ENCODE assay signal across 8 mouse cellular contexts in the genomic region with DNA sequence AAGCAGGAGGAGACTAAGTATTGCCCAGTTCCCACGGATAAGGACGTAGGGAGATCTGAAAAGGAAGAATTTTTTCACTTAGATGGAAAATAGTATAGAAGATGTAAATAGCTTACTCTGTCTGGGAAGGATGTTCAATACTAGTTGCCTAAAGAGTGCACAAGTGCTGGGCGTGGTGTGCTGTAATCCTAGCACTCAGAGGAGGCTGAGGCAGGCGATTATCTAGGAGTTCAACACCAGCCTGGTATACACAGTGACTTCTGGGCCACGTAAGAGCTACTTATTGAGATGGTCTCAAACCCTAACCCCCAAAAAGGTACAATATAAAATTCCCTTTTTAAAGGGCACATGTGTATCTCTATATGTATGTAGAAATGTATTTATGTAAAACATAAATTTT. TPM values are rescaled to one million over a fixed set of nuclear protein-coding genes. Genes with fewer than 3 reads are reported as not detected.
DNase-seq lines count a peak whose midpoint lies in the region; ATAC-seq lines count a peak whose summit lies in the region.
"Had no signal": no experiment of that assay in that cellular context is flagged by ENCODE, and none has a peak within 500 bp of the region (broad histone marks: within the 10 kb centered on the region; RNA-seq: fewer than 3 reads in every experiment).

No protein-coding gene starts in this region.

- H3K4me1 ChIP-seq in intestine, embryonic 14.5 days (replicated peaks; ENCODE audit: control insufficient read depth, insufficient read depth, low read length): peaks cover 11% of the 10 kb centered on the region
- H3K4me1 ChIP-seq in intestine, embryonic 15.5 days (replicated peaks): 0 out of 2 replicates have a peak, but pooled peaks cover 6% of the 10 kb centered on the region
- H3K4me1 ChIP-seq in midbrain, embryonic 13.5 days (replicated peaks): peaks cover 38% of the 10 kb centered on the region

- no peak overlapping the region for H3K9ac ChIP-seq in intestine, embryonic 14.5 days (ENCODE audit: low read length)
- H3K9ac ChIP-seq in intestine, embryonic 15.5 days: no peak overlapping the region
- H3K9ac ChIP-seq in midbrain, embryonic 13.5 days (replicated peaks): no peak overlapping the region

- peaks cover 10% of the 10 kb centered on the region; the same call in 1 of the 2 replicates for H3K36me3 ChIP-seq in intestine, embryonic 14.5 days (ENCODE audit: control insufficient read depth, insufficient read depth, low read length)
- no peaks in the 10 kb centered on the region for H3K36me3 ChIP-seq in intestine, embryonic 15.5 days
- peaks cover 11% of the 10 kb centered on the region for H3K36me3 ChIP-seq in midbrain, embryonic 13.5 days

- no peaks in the 10 kb centered on the region for H3K9me3 ChIP-seq in intestine, embryonic 14.5 days (ENCODE audit: control insufficient read depth, low read length)
- no peaks in the 10 kb centered on the region for H3K9me3 ChIP-seq in intestine, embryonic 15.5 days
- no peaks in the 10 kb centered on the region for H3K9me3 ChIP-seq in midbrain, embryonic 13.5 days

- 0 out of 2 replicates have a peak overlapping the region, but pooled peaks have one; percentile 1 for H3K4me2 ChIP-seq in intestine, embryonic 14.5 days (ENCODE audit: low read length)
- no peak overlapping the region for H3K4me2 ChIP-seq in intestine, embryonic 15.5 days (replicated peaks)
- H3K4me2 ChIP-seq in midbrain, embryonic 13.5 days (replicated peaks): peak overlapping the region; percentile 28

- no peak overlapping the region for H3K27ac ChIP-seq in intestine, embryonic 14.5 days (ENCODE audit: low read depth)
- no peak overlapping the region for H3K27ac ChIP-seq in intestine, embryonic 15.5 days
- no peak overlapping the region for H3K27ac ChIP-seq in midbrain, embryonic 13.5 days

- no peak overlapping the region for H3K4me3 ChIP-seq in intestine, embryonic 14.5 days (ENCODE audit: low read depth, low read length)
- no peak overlapping the region for H3K4me3 ChIP-seq in intestine, embryonic 15.5 days (replicated peaks)
- no peak overlapping the region for H3K4me3 ChIP-seq in midbrain, embryonic 13.5 days (replicated peaks)

- DNase-seq in intestine, embryonic 14.5 days (ENCODE audit: low spot score): no peak
- peak; percentile 59 for DNase-seq in c-Kit-positive CD71-positive TER-119-positive erythroid progenitor cells, embryonic 14.5 days (ENCODE audit: low spot score)
- no peak for DNase-seq in embryo, embryonic 9.5 days (ENCODE audit: extremely low spot score)
- no peak for DNase-seq in thymus, postnatal 0 days (ENCODE audit: low spot score)
- DNase-seq: gastrocnemius, postnatal 36 days had no signal

- H3K27me3 ChIP-seq in intestine, embryonic 14.5 days (replicated peaks; ENCODE audit: control insufficient read depth, insufficient read depth, low read length): no peaks in the 10 kb centered on the region
- H3K27me3 ChIP-seq in intestine, embryonic 15.5 days (replicated peaks): no peaks in the 10 kb centered on the region
- H3K27me3 ChIP-seq in midbrain, embryonic 13.5 days: no peaks in the 10 kb centered on the region

- 75% methylated on average over 5 of the region's 5 CpGs for WGBS in intestine, embryonic 14.5 days
- 78% methylated on average over 5 of the region's 5 CpGs for WGBS in intestine, embryonic 15.5 days
- 81% methylated on average over 5 of the region's 5 CpGs for WGBS in midbrain, embryonic 13.5 days

- no peak for ATAC-seq in intestine, embryonic 14.5 days (replicated peaks; ENCODE audit: low FRiP score, low TSS enrichment, low read depth)
- ATAC-seq in intestine, embryonic 15.5 days: no peak
- peak; percentile 64 for ATAC-seq in erythroid progenitor cell, adult 5-6 weeks (replicated peaks; ENCODE audit: low FRiP score, poor library complexity, severe bottlenecking)
- ATAC-seq in midbrain, embryonic 13.5 days: no peak

RNA-seq across cellular contexts. Expression of gene Kansl1, which starts 1.0 kb away (rescaled TPM):
- polyA plus RNA-seq in intestine, embryonic 14.5 days (2014; fragmentation: Nextera tagmentation; extraction: Ambion mirVana): 26.7 and 27.9 TPM in 2 replicates
- 16.0 and 17.2 TPM in 2 replicates for polyA plus RNA-seq in intestine, embryonic 15.5 days (2015; fragmentation: Nextera tagmentation; extraction: Ambion mirVana)
- total RNA-seq in erythroid progenitor cell, adult 5-6 weeks (2015; ENCODE audit: low replicate concordance): 29.8 and 31.7 TPM in 2 replicates
- 19.8 and 23.9 TPM in 2 replicates for total RNA-seq in erythroid progenitor cell, adult 5-6 weeks (2017; ENCODE audit: low replicate concordance)
- polyA plus RNA-seq in midbrain, embryonic 13.5 days (2015; fragmentation: Nextera tagmentation; extraction: Ambion mirVana): 32.1 and 33.8 TPM in 2 replicates
- 17.5 and 18.3 TPM in 2 replicates for polyA plus RNA-seq in thymus, postnatal 0 days (2015; fragmentation: Nextera tagmentation; extraction: Ambion mirVana)
